Mouse (Mus musculus) embryonic facial prominence, embryonic 15.5 days (tissue): ENCODE measurements around the gene Cdh4. TPM values are rescaled to one million over a fixed set of nuclear protein-coding genes. Genes with fewer than 3 reads are reported as not detected.

Experiments
- ATAC-seq: fragments of 200-750 bp; cut with Nextera tagmentation; 2 replicates; pipeline ENCODE4 v1.8.0; 2017; ENCODE audit warnings: low read depth, moderate TSS enrichment; ENCODE audit not compliant: insufficient number of reproducible peaks, low FRiP score, low TSS enrichment
- H3K27ac ChIP-seq: fragments of 300-500 bp; sonication (generic); replicated peaks from 2 replicates; pipeline ENCODE4 v1.5.1; 2015; ENCODE audit warnings: mild to moderate bottlenecking, inconsistent platforms
- H3K27me3 ChIP-seq: fragments of 300-500 bp; sonication (generic); 2 replicates; pipeline ENCODE4 v1.6.1; 2015; ENCODE audit warnings: inconsistent platforms
- H3K36me3 ChIP-seq: fragments of 300-500 bp; sonication (generic); 2 replicates; pipeline ENCODE4 v1.6.1; 2015; ENCODE audit warnings: mild to moderate bottlenecking, inconsistent platforms
- H3K4me1 ChIP-seq: fragments of 300-500 bp; sonication (generic); 2 replicates; pipeline ENCODE4 v1.6.1; 2015; ENCODE audit warnings: inconsistent platforms
- H3K4me2 ChIP-seq: fragments of 300-500 bp; sonication (generic); replicated peaks from 2 replicates; pipeline ENCODE4 v1.6.1; 2015; ENCODE audit warnings: mild to moderate bottlenecking, inconsistent platforms
- H3K4me3 ChIP-seq: fragments of 300-500 bp; sonication (generic); replicated peaks from 2 replicates; pipeline ENCODE4 v1.5.1; 2015; ENCODE audit warnings: mild to moderate bottlenecking, inconsistent platforms
- H3K9ac ChIP-seq: fragments of 300-500 bp; sonication (generic); 2 replicates; pipeline ENCODE4 v1.6.1; 2015; ENCODE audit warnings: inconsistent platforms
- H3K9me3 ChIP-seq: fragments of 300-500 bp; sonication (generic); replicated peaks from 2 replicates; pipeline ENCODE4 v1.6.1; 2016; ENCODE audit warnings: inconsistent platforms
- WGBS: fragments of 180-500 bp; shearing (Covaris S2); methylation state at CpG from one replicate; pipeline ENCODE4 v1.1.7; 2015; 5-methylcytosine and 5-hydroxymethylcytosine counted together
- polyA plus RNA-seq: library from polyadenylated mRNA; unstranded; fragments of >200 nt; fragmentation: Nextera tagmentation; extraction: Ambion mirVana; gene quantifications from 2 replicates; pipeline ENCODE4 v1.2.1, GENCODE M21; 2015

Gene Cdh4
- polyA plus RNA-seq, 1 experiment from 2014 or later = 10.8 TPM

GRCm38 (mm10) chr2:179729802-179730201 is 287.6 kb downstream of the Cdh4 start:
- H3K27ac ChIP-seq = no peak overlapping the region
- no peaks in the 10 kb centered on the region for H3K36me3 ChIP-seq
- WGBS = 79% methylated on average over 4 of the region's 4 CpGs
- peaks cover 9% of the 10 kb centered on the region; the same call in 1 of the 2 replicates for H3K27me3 ChIP-seq
- no peaks in the 10 kb centered on the region for H3K9me3 ChIP-seq
- no peak for ATAC-seq
- H3K4me3 ChIP-seq = no peak overlapping the region
- no peaks in the 10 kb centered on the region for H3K4me1 ChIP-seq
- no peak overlapping the region for H3K9ac ChIP-seq
- H3K4me2 ChIP-seq = no peak overlapping the region

DNA sequence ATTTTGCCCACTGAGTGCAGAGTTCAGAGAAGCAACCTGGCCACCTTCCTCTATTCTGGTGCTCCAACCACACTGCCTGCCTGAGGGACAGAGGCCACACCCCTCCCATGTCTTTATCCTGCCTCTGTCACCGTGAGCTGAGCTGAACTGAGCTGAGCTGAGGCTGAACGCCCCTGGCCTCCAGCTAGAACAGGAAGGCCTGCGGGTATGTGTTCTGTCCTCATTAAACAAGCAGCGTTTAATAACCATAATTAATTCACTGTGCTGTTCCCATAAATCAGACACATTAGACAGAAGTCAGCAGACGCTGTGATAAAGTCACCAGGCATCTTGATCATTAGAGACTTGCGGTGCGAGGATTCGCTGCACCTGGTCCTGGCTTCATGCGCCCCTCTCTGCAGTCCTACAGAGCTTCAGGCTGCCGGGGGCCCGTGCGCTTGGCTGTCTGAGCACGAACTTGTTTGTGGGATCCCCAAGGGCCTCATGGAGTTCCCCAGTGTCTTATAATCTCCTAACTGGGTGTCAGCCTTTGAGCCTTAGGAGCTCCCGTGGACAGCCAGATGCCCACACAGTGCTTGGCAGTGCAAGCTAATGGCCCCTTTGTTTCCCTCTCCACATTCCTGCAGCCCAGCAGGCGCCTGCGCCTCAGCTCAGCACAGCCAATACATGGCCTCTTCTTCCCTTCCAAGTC is 291.1 kb downstream of the Cdh4 start:
- no peak overlapping the region for H3K4me2 ChIP-seq
- H3K9ac ChIP-seq = no peak overlapping the region
- no peak overlapping the region for H3K27ac ChIP-seq
- H3K4me1 ChIP-seq = no peaks in the 10 kb centered on the region
- no peaks in the 10 kb centered on the region for H3K36me3 ChIP-seq
- 30% methylated on average over 16 of the region's 16 CpGs for WGBS
- no peak overlapping the region for H3K4me3 ChIP-seq
- H3K27me3 ChIP-seq = peaks cover 12% of the 10 kb centered on the region; the same call in 1 of the 2 replicates
- H3K9me3 ChIP-seq = no peaks in the 10 kb centered on the region
- no peak for ATAC-seq

DNA sequence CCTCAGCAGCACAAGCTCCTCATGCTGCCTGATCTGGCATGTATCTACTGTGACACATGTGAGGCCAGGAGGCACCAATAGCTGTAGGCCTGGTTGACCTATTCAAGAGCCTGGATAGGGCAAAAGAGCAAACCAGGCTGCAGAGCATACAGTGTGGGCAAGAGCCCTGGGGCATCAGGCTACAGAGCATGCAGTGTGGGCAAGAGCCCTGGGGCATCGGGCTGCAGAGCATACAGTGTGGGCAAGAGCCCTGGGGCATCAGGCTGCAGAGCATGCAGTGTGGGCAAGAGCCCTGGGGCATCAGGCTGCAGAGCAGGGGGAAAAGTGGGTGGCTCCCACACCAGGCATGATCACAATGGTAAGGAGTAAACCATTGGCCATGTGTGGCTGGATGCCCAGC is 300.2 kb downstream of the Cdh4 start:
- no peak for ATAC-seq
- Histone ChIP-seq H3K27me3 (peaks cover 15% of the 10 kb centered on the region; the same call in 1 of the 2 replicates), H3K4me2 (no peak overlapping the region), H3K9ac (no peak overlapping the region), H3K4me1 (no peaks in the 10 kb centered on the region), H3K4me3 (no peak overlapping the region), H3K27ac (no peak overlapping the region), H3K36me3 (no peaks in the 10 kb centered on the region), H3K9me3 (no peaks in the 10 kb centered on the region)
- 93% methylated on average over 1 of the region's 1 CpGs for WGBS

GRCm38 (mm10) chr2:179742828-179743227 is 300.6 kb downstream of the Cdh4 start:
- no peak overlapping the region for H3K27ac ChIP-seq
- no peak overlapping the region for H3K4me3 ChIP-seq
- no peak for ATAC-seq
- 83% methylated on average over 6 of the region's 6 CpGs for WGBS
- H3K4me2 ChIP-seq = no peak overlapping the region
- no peak overlapping the region for H3K9ac ChIP-seq
- peaks cover 15% of the 10 kb centered on the region; the same call in 1 of the 2 replicates for H3K27me3 ChIP-seq
- no peaks in the 10 kb centered on the region for H3K4me1 ChIP-seq
- H3K36me3 ChIP-seq = no peaks in the 10 kb centered on the region
- H3K9me3 ChIP-seq = no peaks in the 10 kb centered on the region

GRCm38 (mm10) chr2:179746491-179746890 is 304.3 kb downstream of the Cdh4 start:
- ATAC-seq = no peak
- Histone ChIP-seq H3K4me1 (no peaks in the 10 kb centered on the region), H3K4me2 (no peak overlapping the region), H3K36me3 (no peaks in the 10 kb centered on the region), H3K27me3 (0 out of 2 replicates have a peak, but pooled peaks cover 10% of the 10 kb centered on the region), H3K4me3 (no peak overlapping the region), H3K27ac (no peak overlapping the region), H3K9me3 (no peaks in the 10 kb centered on the region), H3K9ac (no peak overlapping the region)
- WGBS = 45% methylated on average over 7 of the region's 7 CpGs

- Histone ChIP-seq H3K27me3 (no peaks in the 10 kb centered on the region), H3K4me1 (no peaks in the 10 kb centered on the region), H3K9me3 (no peaks in the 10 kb centered on the region), H3K9ac (no peak overlapping the region), H3K4me3 (no peak overlapping the region), H3K4me2 (no peak overlapping the region), H3K36me3 (no peaks in the 10 kb centered on the region), H3K27ac (no peak overlapping the region)
- WGBS = 58% methylated on average over 3 of the region's 3 CpGs
- no peak for ATAC-seq
Measured at GRCm38 (mm10) chr2:179749399-179749798, 307.2 kb downstream of the Cdh4 start.

- H3K4me1 ChIP-seq = no peaks in the 10 kb centered on the region
- ATAC-seq = no peak
- H3K4me2 ChIP-seq = no peak overlapping the region
- no peak overlapping the region for H3K27ac ChIP-seq
- H3K36me3 ChIP-seq = no peaks in the 10 kb centered on the region
- no peaks in the 10 kb centered on the region for H3K9me3 ChIP-seq
- H3K9ac ChIP-seq = no peak overlapping the region
- 81% methylated on average over 9 of the region's 9 CpGs for WGBS
- H3K27me3 ChIP-seq = no peaks in the 10 kb centered on the region
- no peak overlapping the region for H3K4me3 ChIP-seq
Measured at GRCm38 (mm10) chr2:179753811-179754210, 311.6 kb downstream of the Cdh4 start.

GRCm38 (mm10) chr2:179754776-179755175 is 312.5 kb downstream of the Cdh4 start:
- Histone ChIP-seq H3K9ac (no peak overlapping the region), H3K27ac (no peak overlapping the region), H3K4me3 (no peak overlapping the region), H3K4me2 (no peak overlapping the region), H3K36me3 (no peaks in the 10 kb centered on the region), H3K9me3 (no peaks in the 10 kb centered on the region), H3K4me1 (no peaks in the 10 kb centered on the region), H3K27me3 (no peaks in the 10 kb centered on the region)
- no peak for ATAC-seq
- WGBS = 72% methylated on average over 11 of the region's 11 CpGs

DNA sequence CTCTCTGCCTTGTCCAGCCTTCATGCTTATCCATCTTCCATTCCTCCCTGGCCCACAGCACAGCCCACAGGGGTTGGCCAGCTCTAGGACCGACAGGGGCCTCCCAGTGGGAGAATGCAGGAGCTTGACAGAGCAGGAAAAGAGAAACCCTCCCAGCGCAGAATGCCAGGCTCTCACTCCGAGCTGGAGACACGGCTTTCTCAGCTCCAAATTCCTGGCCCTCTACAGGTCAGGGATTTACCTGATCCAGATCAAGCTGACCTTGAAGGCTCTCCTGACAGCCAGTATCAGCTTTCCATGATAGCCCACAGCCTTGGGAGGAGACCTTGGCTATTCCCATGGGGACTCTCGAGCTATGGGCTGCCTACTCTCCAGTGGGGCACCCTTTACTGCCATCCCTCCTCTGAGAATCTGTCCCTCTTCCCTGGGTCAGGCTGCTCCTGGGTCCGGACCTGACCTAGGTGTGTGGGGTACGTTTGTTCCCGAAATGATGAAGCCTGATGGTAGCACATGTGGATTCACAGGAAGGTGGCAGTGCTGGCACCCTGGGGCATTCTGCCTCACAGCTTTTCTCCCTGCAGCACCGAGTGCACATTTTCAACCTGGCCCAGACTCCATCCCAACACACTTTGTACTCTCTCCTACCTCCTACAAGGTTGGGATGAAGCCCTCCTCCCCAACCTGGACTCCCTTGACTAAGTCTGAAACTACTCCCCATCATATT is 319.6 kb downstream of the Cdh4 start:
- Histone ChIP-seq H3K27ac (no peak overlapping the region), H3K4me3 (no peak overlapping the region), H3K9me3 (no peaks in the 10 kb centered on the region), H3K36me3 (no peaks in the 10 kb centered on the region), H3K4me1 (peaks cover 4% of the 10 kb centered on the region), H3K9ac (no peak overlapping the region), H3K4me2 (no peak overlapping the region), H3K27me3 (peaks cover 11% of the 10 kb centered on the region)
- no peak for ATAC-seq
- 53% methylated on average over 9 of the region's 9 CpGs for WGBS

DNA sequence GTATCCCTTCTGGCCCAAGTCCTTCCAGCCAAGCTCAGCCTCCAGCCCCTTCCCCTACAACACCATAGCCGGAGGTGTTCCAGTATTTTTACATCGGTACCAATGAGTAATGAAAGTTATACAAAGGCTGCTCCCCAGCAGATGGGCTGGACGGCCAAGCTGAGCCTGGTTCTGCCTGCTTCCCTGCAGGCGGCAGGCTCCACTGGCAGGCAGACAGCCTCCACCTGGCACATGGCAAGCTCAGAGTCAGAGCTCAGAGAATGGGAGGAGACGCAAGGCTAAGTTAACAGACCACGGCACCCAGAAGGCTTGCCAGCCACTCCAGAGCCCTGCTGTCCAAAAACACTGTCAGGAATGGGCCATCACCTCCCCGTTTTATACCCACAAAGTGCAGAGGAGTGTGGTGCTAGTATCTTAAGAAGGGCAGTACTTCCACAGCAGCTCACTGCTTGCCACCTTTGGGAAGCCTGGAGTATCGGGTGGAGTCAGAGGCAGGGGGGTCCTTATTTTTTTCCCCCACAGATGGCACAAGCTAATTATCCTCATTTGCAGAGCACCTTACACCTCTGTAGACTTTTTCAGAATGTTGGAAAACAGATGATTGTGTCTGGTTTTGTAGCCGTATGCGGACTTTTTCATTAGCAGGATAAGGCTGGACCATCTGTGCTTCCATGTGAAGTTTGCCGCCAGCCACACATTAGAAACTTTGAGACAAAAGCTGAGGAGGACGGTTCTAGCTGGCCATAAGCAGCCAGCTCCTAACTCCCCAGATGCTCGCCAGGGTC is 320.5 kb downstream of the Cdh4 start:
- Histone ChIP-seq H3K27me3 (peaks cover 19% of the 10 kb centered on the region), H3K9me3 (no peaks in the 10 kb centered on the region), H3K4me3 (no peak overlapping the region), H3K27ac (no peak overlapping the region), H3K4me2 (no peak overlapping the region), H3K36me3 (no peaks in the 10 kb centered on the region), H3K9ac (no peak overlapping the region), H3K4me1 (peaks cover 4% of the 10 kb centered on the region)
- WGBS = 62% methylated on average over 13 of the region's 13 CpGs
- ATAC-seq = no peak

GRCm38 (mm10) chr2:179764460-179764859 is 322.2 kb downstream of the Cdh4 start:
- Histone ChIP-seq H3K36me3 (no peaks in the 10 kb centered on the region), H3K9ac (no peak overlapping the region), H3K4me2 (no peak overlapping the region), H3K4me1 (peaks cover 14% of the 10 kb centered on the region), H3K9me3 (no peaks in the 10 kb centered on the region), H3K27me3 (peaks cover 29% of the 10 kb centered on the region), H3K4me3 (no peak overlapping the region), H3K27ac (no peak overlapping the region)
- ATAC-seq = no peak
- WGBS = 90% methylated on average over 2 of the region's 2 CpGs
